Mouse (Mus musculus): ENCODE results near the gene Ceacam19. TPM values are rescaled to one million over a fixed set of nuclear protein-coding genes. Genes with fewer than 3 reads are reported as not detected.
"Not testable (repeated sequence)": the region's sequence is repeated elsewhere in the genome, so short reads cannot be mapped to it uniquely, and the experiment has no call there.

The Ceacam19 gene
- not detected for total RNA-seq (2021)
- long read RNA-seq, experiment 1: 0 reads
- long read RNA-seq, experiment 2: 0 reads

GRCm38 (mm10) chr7:19887849-19888248 is at the start of gene Ceacam19:
Ceacam19 (minus strand) TSS chr7:19887965.
- no peak for DNase-seq
- intact Hi-C loops (cut with DNase I): no loop called here

DNA sequence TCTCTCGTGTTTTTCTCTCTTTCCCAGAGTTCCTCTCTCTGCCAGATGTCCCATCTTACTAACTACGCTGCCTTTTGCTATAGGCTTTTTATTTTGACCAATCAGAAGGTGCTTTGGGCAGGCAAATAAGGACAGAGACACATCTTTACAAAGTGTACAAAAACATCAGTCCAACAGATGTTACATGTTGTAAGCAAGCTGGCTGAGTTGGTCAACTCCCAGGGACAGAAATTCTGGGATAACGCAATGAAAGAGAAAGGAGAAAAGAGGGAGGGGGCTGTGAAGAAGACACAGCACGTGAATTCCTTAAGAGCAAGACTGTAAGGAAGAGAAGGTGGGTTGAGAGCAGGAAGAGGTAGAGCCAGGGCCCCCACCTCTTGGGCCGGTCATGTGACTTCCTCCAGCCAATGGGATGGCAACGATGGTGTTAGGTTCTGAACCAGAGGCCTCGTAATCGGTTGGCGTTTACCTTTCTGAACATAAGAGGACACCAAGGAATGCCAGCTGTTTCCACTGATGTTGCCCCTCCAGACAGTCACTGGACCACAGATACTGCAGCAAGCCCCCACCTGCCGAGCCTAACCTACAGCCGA is 49.6 kb upstream of the Ceacam19 start:
- no peak for DNase-seq
- intact Hi-C loops (cut with DNase I): no loop called here

DNA sequence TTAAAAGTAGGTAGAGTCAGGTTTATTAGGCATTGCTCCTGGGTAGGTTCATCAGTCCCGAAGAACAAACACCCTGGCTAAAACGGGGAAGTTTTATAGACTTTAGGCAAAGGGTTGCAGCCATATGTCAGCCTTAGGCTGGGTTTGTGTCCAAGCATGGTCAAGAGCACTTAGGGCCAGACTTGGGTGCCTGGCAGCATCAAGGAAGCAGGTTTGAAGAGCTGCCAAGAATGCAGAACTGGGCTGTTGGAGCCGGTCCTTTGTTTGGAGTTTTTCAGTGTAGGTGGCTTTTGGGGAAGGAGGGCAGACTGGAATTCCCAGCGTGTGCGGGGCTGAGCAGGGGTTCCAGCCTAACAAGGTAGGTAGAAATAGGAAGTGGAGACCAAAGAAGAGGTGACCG is 48.2 kb upstream of the Ceacam19 start:
- intact Hi-C loops (cut with DNase I): no loop called here
- DNase-seq: no peak

DNA sequence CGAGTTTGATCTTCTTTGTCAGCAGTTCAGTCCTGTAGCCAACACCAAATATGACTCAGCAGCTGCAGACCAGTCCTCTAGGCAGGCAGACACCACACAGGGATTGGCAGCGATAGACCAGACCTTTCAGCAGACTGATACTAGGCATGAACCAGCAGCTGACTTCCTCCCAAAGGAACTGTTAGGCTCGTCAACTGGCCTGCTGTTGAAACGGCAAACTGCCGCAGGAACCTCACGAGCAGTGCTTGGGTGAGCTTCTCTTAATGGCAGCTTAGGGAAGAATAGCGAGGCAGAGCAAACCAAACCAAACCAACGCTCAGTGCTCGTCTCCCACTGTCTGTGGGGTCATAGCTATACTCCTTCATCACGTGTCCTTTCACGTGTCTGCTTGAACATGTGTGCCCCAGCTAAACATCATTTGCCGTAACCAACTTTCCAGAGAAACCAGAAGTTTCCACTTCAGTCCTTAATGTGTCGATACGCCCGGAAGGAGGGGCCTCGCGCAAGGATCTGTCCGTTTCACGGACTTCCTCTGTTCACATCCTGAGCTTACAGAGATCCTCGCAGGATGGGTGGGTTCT is 47.5 kb upstream of the Ceacam19 start:
- intact Hi-C loops (cut with DNase I): no loop called here
- no peak for DNase-seq

- DNase-seq: peak; percentile 49 to 55
- intact Hi-C loops (cut with DNase I): no loop called here
These were observed 45.4 kb upstream of the Ceacam19 start for GRCm38 (mm10) chr7:19932877-19933809.

GRCm38 (mm10) chr7:19932133-19932876 is 44.5 kb upstream of the Ceacam19 start:
- DNase-seq: no peak
- intact Hi-C loops (cut with DNase I): no loop called here

GRCm38 (mm10) chr7:19930481-19930880 is 42.7 kb upstream of the Ceacam19 start:
- intact Hi-C loops (cut with DNase I); DNase-seq: not testable (repeated sequence)

GRCm38 (mm10) chr7:19928486-19928885 is 40.7 kb upstream of the Ceacam19 start:
- no peak for DNase-seq
- intact Hi-C loops (cut with DNase I): no loop called here

DNA sequence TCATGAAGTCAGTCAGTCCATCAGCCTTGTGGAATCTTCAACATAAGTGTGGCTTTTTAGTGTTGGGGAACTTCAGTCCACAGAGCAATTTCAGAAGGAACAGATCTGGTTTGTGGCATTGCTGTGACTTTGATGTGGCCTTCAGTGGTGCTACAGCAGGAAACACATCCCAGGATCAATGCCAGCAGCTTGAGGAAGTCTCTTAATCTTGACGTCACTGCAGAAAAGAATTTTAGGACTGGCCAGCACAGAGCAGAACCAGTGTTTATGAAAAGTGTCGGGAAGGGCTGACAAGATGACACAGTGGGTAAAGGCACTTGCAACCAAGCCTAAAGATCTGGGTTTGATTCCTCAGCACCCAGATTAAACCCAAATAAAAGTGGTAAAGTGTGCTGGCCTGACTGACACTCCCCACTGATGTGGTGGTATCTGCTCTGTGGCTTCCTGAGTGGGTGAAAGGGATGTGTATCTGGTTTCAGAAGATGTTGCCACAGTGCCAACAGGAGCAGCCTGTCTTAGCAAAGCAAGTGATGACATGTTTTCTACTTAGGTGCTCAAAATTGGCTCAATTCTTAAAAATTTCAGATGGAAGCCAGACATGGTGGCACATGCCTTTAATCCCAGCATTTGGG is 39.2 kb upstream of the Ceacam19 start:
- DNase-seq: no peak
- intact Hi-C loops (cut with DNase I): no loop called here

DNA sequence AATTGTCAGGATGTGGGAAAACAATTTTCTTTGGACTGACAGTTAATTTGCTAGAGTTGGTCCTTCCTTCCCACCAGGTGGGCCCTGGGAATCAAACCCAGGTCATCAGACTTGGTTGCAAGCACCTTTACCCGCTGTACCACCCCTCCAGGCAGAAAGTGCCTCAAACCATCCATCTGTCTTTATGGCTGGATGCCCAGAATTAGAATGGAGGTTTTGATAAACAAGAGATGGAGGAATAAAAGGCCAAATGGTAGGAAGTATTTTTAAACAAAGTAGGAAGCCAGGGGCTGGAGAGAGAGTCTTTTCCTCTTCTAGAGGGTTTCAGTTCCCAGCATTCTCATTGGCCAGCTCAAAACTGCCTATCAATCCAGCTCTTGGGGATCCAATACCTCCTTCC is 37.6 kb upstream of the Ceacam19 start:
- intact Hi-C loops (cut with DNase I): no loop called here

DNA sequence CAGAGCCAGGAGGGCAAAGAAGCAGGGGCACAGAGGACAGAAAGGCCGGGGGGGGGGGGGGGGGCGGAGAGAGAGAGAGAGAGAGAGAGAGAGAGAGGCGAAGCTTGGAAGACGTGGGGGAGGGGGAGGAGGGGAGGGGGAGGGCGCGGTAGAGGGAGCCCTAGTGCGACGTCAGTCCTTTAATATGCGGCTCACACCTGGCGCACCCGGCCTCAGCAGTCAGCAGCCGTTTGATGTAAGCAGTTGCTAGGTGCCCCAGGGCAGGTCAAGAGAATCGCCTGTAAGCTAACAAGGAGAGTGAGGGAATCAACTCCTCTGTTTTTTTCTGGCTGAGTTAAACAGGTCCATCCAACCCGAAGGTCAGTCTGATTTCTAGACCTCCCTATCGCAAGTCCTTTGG is 36.0 kb upstream of the Ceacam19 start:
- intact Hi-C loops (cut with DNase I): no loop called here
- DNase-seq: no peak

More for the DNA sequence above, 37.6 kb upstream of the Ceacam19 start:
- no peak for DNase-seq

- no peak for DNase-seq
- intact Hi-C loops (cut with DNase I): no loop called here
These were observed 35.6 kb upstream of the Ceacam19 start for GRCm38 (mm10) chr7:19923354-19923753.

DNA sequence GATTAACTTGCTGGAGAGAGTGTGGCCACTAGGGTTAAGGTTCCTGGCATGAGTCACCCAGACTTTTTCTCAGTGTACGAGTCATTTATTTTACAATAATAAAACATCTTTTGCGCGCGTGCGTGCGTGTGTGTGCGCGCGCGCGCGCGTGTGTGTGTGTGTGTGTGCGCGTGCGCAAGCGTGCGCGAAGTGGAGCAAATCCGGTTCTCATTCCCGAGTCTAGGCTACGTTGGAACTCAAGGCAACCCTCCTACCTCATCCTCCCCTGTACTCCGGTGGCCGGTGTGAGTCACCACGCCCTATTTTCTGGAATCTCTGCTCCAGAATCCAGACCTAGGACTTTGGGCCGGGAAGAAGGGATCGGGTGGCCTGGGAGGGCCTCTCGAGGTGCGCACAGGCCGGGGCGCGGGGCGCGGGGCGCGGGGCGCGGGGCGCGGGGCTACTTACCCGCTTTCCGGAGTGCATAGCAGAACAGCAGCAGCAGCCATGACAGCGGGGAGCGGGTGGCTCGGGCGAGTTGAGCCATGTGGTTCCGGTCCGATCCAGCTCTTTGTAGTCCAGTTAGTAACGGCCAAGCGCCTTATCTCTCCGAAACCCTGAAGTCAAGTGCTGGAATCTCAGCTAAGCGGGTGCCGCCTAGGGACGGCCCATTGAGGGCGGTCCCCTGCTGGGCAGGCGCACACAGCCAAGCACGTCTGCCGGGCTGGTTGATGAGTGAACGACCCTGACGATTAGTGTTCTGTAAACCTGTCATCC is 32.9 kb upstream of the Ceacam19 start, which contains the start of gene Pvr:
Gene Pvr (minus strand): TSS at position 655 of the 756 bp plus-strand sequence.
- intact Hi-C loops (cut with DNase I): no loop called here
- DNase-seq: peak; percentile 44 to 57

GRCm38 (mm10) chr7:19920166-19920505 is 32.4 kb upstream of the Ceacam19 start:
- DNase-seq: no peak
- intact Hi-C loops (cut with DNase I): no loop called here

DNA sequence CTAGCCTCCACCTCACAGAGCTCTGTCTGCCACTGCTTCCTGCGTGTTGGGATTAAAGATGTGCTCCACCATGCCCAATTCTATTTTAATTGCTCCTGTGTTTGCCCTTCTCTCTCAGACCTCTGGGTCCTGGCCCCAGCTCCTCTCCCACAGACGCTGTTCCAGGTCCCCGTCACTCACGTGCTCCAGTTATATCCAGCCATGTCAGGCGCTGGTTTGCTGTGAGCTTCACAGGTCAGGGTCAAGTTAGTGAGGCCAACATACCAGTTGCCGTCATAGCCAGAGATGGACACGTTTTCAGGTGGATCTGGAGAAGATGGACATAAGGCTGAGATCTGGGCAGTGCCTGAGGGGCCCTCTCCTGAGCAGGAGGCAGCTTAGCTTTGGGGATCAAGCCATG is 26.8 kb upstream of the Ceacam19 start:
- DNase-seq: no peak
- intact Hi-C loops (cut with DNase I): no loop called here

DNA sequence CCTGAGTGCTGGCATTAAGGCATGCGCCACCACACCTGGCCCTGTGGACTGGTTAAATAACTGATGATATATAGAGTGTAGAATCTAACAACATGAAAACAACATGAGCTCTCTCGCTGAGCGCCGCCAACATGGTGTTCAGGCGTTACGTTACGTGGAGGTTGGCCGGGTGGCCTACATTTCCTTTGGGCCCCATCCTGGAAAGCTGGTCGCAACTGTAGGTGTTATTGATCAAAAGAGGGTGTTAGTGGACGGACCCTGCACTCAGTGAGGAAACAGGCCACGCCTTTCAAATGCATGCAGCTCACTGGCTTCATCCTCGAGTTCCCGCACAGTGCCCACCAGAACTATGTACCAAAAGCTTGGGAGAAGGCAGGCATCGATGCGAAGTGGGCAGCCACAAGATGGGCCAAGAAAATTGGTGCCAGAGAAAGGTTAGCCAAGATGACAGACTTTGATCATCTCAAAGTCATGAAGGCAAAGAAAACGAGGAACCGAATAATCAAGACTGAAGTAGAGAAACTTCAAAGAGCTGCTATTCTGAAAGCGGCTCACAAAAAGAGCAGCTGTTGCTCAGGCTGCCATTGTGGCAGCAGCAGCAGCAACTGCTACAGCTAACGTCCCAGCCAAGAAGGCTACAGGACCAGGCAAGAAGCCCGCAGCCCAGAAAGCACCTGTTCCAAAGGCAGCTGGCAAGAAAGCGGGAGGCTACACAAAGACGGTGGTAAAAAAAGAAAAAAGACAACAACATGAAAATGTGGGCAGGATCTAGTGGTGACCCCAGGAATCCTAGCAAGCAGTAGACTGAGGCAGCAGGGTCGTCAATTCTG is 24.1 kb upstream of the Ceacam19 start:
- DNase-seq: no peak
- intact Hi-C loops (cut with DNase I): no loop called here

DNA sequence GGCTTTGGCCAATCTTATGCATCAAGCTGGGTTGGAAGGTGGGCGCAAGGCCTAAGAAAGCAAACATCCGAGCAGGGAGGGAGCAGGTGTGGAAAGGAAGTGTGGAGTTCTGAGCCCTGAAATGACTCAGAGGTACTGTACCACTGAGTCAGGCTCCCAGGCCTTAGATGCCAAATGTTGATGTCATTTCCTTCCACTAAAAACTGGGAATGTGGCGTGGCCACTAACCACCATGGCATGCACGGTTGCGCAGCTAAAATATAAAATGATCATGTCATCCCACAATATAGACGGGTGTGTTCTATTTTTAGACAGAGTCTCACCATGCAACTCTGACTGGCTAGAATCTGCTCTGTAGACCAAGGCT is 23.5 kb upstream of the Ceacam19 start:
- no peak for DNase-seq
- intact Hi-C loops (cut with DNase I): no loop called here

DNA sequence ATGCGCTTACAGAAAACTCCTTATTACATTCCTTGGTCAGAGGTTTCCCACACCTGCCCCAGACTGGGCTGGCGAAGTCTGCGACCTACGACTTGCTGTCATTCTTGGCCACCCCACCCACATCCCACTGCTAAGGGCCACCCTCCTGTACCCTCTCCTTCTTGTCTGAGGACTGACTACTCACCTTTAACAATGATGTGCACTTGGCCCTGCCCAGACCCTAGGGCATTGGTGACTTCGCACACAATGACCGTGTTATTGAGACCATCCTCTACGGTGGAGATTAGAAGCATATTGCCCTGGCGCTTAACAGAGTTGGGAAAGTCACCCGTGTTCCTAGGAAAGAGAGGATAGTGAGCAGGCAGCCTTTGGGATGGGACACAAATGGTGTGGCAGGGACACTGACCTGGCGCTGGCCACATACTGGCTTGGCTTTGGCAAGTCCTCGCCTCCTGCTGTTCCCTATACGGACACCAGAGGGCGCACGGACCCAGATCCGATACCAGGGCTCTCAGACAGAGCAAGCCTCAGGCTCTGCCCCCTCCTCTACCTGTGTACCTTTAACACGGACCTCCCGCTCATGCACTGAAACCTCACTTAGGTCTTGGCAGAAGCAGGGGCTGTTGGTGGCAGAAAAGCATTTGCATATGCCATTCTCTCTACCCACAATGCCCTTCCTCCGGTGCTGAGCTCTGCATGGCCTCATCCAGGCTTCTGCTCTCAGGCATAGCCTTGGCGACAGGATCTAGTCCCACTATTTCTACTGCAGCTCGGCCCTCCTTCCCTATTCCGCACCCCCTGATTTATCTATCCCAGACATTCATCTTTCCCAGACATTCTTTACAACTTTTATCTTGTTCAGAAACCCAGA is 22.9 kb upstream of the Ceacam19 start:
- intact Hi-C loops (cut with DNase I): loop anchor here (1.0 kb wide), 1 partner anchor 46 kb away; no protein-coding TSS in a partner anchor
- peak; percentile 73 to 78 for DNase-seq
